Mouse (Mus musculus) lung, embryonic 14.5 days (tissue): Measurements from ENCODE around the gene Olfr373. TPM values are rescaled to one million over a fixed set of nuclear protein-coding genes. Genes with fewer than 3 reads are reported as not detected.

ENCODE experiments used
- ATAC-seq: fragments of 200-750 bp; cut with Nextera tagmentation; 2 replicates; pipeline ENCODE4 v1.8.0; 2017; ENCODE audit warnings: mild to moderate bottlenecking, moderate TSS enrichment, moderate library complexity; ENCODE audit not compliant: insufficient read depth
- DNase-seq: peaks from one replicate; pipeline ENCODE4 v3.0.0-alpha.2; 2015
- H3K27ac ChIP-seq: fragments of 300-500 bp; sonication (generic); 2 replicates; pipeline ENCODE4 v1.5.1; 2014; ENCODE audit warnings: low read depth, mild to moderate bottlenecking, moderate library complexity
- H3K27me3 ChIP-seq: fragments of 300-500 bp; sonication (generic); 2 replicates; pipeline ENCODE4 v1.6.1; 2014; ENCODE audit warnings: low read length, control low read depth; ENCODE audit not compliant: insufficient read depth
- H3K36me3 ChIP-seq: fragments of 300-500 bp; sonication (generic); 2 replicates; pipeline ENCODE4 v1.6.1; 2014; ENCODE audit warnings: control low read depth; ENCODE audit not compliant: insufficient read depth
- H3K4me1 ChIP-seq: fragments of 300-500 bp; sonication (generic); 2 replicates; pipeline ENCODE4 v1.6.1; 2014; ENCODE audit warnings: antibody characterized with exemption, control low read depth; ENCODE audit not compliant: insufficient read depth
- H3K4me2 ChIP-seq: fragments of 300-500 bp; sonication (generic); 2 replicates; pipeline ENCODE4 v1.6.1; 2014; ENCODE audit warnings: mild to moderate bottlenecking
- H3K4me3 ChIP-seq: fragments of 300-500 bp; sonication (generic); 2 replicates; pipeline ENCODE4 v1.5.1; 2014; ENCODE audit warnings: low read depth, low read length
- H3K9ac ChIP-seq: fragments of 300-500 bp; sonication (generic); 2 replicates; pipeline ENCODE4 v1.6.1; 2014
- H3K9me3 ChIP-seq: fragments of 300-500 bp; sonication (generic); 2 replicates; pipeline ENCODE4 v1.6.1; 2016; ENCODE audit warnings: low read depth, low read length, control low read depth
- CTCF ChIP-seq: IDR thresholded peaks from 2 replicates; pipeline ENCODE4 v1.5.1; 2016; ENCODE audit warnings: antibody characterized with exemption, low read depth
- WGBS: fragments of 180-500 bp; shearing (Covaris S2); extraction: QIAGEN DNeasy Blood & Tissue Kit; methylation state at CpG from one replicate; pipeline ENCODE4 v1.1.7; 2014; 5-methylcytosine and 5-hydroxymethylcytosine counted together
- polyA plus RNA-seq: library from polyadenylated mRNA; unstranded; fragments of >200 nt; fragmentation: Nextera tagmentation; extraction: Ambion mirVana; gene quantifications from 2 replicates; pipeline ENCODE4 v1.2.1, GENCODE M21; 2014

Gene Olfr373
- polyA plus RNA-seq, 1 experiment from 2014 or later = not detected

DNA sequence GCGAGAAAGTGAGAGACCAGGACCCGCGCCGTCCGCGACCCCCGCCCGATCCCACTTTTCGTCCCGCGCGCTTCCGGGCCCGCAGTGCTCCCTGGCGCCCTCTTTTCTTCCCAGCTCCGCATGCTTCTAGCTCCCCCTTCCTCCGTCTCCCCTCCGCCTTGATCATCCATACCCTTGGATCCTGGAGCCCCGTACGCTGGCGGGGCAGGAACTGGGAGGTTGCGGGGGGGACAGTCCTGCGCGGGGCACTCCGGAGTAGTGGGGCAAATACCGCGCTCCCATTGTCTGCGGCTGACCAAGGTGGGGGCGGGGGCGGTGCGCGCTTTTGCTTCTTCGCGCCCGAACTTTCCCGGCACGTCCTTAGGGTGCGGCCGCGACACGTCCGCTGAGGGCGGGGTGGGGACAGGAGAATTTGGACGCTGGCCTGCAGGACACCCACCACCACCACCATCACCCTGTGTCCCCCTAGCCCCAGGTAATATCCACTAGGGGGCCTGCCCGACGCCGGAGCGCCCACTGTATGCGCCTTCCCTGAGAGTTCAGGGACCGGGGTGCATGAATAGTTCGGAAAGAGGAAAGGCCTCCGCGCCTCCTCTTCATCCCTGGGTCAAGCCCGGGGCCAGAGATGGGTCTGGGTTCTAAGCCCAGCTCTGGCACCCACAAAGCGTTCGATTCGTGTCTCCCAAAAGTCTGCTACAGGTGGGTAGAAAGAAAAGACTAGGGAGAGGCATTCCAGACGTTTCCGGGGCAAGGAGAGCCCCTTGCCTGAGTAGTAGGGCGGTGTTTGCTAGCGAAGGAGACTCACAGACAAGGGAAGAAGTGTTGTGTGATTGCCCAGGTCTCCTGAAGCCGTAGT is 52.7 kb downstream of the Olfr373 start:
- DNase-seq (peak; percentile 69), ATAC-seq (peak; percentile 30)
- WGBS = under 1% methylated on average over 60 of the region's 62 CpGs
- peaks cover 5% of the 10 kb centered on the region; the same call in 1 of the 2 replicates for H3K4me1 ChIP-seq
- H3K27me3 ChIP-seq = no peaks in the 10 kb centered on the region
- peak; percentile 55 for TF ChIP-seq CTCF
- H3K4me2 ChIP-seq = peak overlapping the region; percentile 80
- peak overlapping the region; percentile 92 for H3K4me3 ChIP-seq
- H3K27ac ChIP-seq = peak overlapping the region; percentile 100
- H3K36me3 ChIP-seq = peaks cover 31% of the 10 kb centered on the region
- peak overlapping the region; percentile 96 for H3K9ac ChIP-seq
- no peaks in the 10 kb centered on the region for H3K9me3 ChIP-seq

DNA sequence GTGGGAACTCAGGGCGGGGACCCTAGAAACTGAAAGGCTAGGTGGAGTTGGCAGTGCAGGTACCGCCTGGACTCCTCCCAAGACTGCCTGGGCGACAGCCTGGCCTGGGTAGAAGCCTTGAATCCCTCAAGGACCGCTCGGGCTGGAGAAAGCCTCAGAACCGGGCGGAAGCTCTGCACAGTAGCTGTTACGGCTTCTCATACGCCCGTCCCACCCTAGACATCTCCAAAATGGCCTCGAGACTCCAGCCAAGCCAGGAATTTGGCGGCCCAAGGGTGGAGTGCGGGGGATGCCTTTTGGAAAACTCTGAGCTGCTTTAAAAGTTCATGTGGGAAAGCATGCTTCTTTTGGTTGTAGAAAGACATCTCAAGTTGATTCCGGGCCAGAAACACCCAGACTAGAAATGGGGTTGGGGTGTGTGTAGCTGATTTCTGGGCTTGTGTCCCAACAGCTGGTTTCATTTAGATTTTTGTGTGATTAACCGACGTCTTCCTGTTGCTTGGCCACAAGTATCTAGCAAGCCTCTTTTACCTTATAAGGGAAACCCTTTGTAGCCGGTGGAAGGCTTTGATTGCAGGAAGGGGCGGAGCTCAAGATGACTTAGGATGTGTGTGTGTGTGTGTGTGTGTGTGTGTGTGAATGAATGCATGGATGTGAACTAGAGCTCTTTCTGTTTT is 53.5 kb downstream of the Olfr373 start:
- WGBS = under 1% methylated on average over 18 of the region's 18 CpGs
- H3K4me3 ChIP-seq = peak overlapping the region; percentile 92
- no peaks in the 10 kb centered on the region for H3K9me3 ChIP-seq
- H3K4me1 ChIP-seq = peaks cover 5% of the 10 kb centered on the region; the same call in 1 of the 2 replicates
- H3K4me2 ChIP-seq = peak overlapping the region; percentile 80
- H3K36me3 ChIP-seq = peaks cover 38% of the 10 kb centered on the region
- H3K27ac ChIP-seq = peak overlapping the region; percentile 100
- DNase-seq (peak; percentile 97), ATAC-seq (peak; percentile 78)
- no peak for TF ChIP-seq CTCF
- H3K27me3 ChIP-seq = no peaks in the 10 kb centered on the region
- H3K9ac ChIP-seq = peak overlapping the region; percentile 96

GRCm38 (mm10) chr8:72137431-72137830 is 54.5 kb downstream of the Olfr373 start:
- no peak for TF ChIP-seq CTCF
- peak overlapping the region; percentile 80 for H3K4me2 ChIP-seq
- H3K36me3 ChIP-seq = peaks cover 48% of the 10 kb centered on the region
- WGBS = 87% methylated on average over 2 of the region's 2 CpGs
- ATAC-seq (no peak), DNase-seq (no peak)
- H3K4me3 ChIP-seq = peak overlapping the region; percentile 92; the same call in 1 of the 2 replicates
- no peaks in the 10 kb centered on the region for H3K9me3 ChIP-seq
- no peaks in the 10 kb centered on the region for H3K27me3 ChIP-seq
- peak overlapping the region; percentile 100 for H3K27ac ChIP-seq
- peaks cover 5% of the 10 kb centered on the region; the same call in 1 of the 2 replicates for H3K4me1 ChIP-seq
- no peak overlapping the region for H3K9ac ChIP-seq

DNA sequence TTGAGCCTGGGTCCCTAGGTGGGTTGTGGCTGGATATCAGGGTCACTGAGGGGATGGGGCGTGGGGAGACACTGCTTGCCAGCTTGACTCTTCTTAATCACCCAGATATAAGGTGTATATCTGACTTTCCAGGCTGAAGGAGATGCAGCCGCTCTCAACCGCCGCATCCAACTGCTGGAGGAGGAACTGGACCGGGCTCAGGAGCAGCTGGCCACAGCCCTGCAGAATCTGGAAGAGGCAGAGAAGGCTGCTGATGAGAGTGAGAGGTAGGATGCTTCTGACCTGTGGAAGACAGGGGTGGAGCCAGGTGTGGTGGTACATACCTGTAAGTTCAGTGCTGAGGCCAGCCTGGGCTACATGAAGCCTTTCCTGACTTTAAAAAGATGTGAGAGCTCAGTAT is 55.5 kb downstream of the Olfr373 start:
- 95% methylated on average over 5 of the region's 5 CpGs for WGBS
- Histone ChIP-seq H3K9ac (no peak overlapping the region), H3K4me3 (no peak overlapping the region), H3K4me1 (peaks cover 5% of the 10 kb centered on the region; the same call in 1 of the 2 replicates), H3K4me2 (no peak overlapping the region), H3K27ac (no peak overlapping the region), H3K27me3 (no peaks in the 10 kb centered on the region), H3K36me3 (peaks cover 58% of the 10 kb centered on the region), H3K9me3 (no peaks in the 10 kb centered on the region)
- ATAC-seq (no peak), DNase-seq (no peak)
- no peak for TF ChIP-seq CTCF

DNA sequence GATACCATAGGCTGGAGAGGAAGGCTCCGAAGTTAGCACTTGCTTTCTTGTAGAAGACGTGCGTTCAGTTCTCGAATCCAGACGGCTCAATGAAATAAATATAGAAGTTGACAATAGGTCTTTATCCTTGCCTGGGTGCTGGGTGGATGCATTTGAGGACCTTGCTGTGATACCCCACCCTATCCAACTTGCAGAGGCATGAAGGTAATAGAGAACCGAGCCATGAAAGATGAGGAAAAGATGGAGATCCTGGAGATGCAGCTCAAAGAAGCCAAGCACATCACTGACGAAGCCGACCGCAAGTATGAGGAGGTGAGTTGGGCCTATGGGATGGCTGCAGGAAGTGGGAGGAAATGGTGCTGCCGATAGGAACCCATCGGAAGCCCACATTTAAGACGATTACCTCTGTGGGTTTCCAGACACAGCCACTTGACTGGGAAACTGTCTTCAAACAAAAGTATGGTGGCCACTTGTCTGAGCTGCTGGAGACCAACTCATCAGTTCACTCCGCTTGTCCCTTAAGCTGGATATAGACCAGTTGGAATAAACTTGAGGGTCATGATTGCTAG is 60.4 kb downstream of the Olfr373 start:
- H3K4me3 ChIP-seq = no peak overlapping the region
- H3K4me1 ChIP-seq = no peaks in the 10 kb centered on the region
- ATAC-seq = no peak
- no peak for TF ChIP-seq CTCF
- no peak for DNase-seq
- no peak overlapping the region for H3K9ac ChIP-seq
- no peak overlapping the region for H3K27ac ChIP-seq
- H3K4me2 ChIP-seq = no peak overlapping the region
- H3K9me3 ChIP-seq = no peaks in the 10 kb centered on the region
- peaks cover 99% of the 10 kb centered on the region for H3K36me3 ChIP-seq
- H3K27me3 ChIP-seq = no peaks in the 10 kb centered on the region
- 91% methylated on average over 13 of the region's 13 CpGs for WGBS

DNA sequence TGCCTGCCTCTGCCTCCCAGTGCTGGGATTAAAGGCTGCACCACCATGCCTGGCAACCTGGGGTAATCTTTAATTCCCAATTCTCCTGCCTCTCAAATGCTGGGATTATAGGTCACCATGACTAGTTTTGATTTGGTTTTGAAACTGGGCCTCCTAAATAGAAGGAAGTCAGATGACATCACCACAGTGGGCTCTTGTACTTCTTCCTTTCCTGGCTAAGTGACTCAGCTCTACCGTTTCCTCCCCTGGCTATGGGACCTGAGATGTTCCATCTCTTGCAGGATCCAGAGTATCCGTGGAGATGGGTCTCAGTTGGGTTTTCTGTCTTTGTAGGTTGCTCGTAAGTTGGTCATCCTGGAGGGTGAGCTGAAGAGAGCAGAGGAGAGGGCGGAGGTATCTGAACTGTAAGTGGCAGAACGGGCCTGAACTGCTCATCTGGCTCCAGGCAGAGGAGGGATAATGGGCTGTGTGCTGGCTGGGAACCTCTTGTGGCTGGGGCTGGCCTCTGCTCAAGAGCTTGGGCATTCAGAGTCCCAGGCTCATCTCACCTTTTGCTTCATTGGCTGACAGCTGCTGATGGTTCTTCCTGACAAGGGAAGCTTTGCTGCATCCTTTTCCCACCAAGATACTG is 61.5 kb downstream of the Olfr373 start:
- Histone ChIP-seq H3K27me3 (no peaks in the 10 kb centered on the region), H3K9ac (no peak overlapping the region), H3K36me3 (peaks cover 96% of the 10 kb centered on the region), H3K4me3 (no peak overlapping the region), H3K27ac (no peak overlapping the region), H3K4me1 (no peaks in the 10 kb centered on the region), H3K4me2 (no peak overlapping the region), H3K9me3 (no peaks in the 10 kb centered on the region)
- ATAC-seq (no peak), DNase-seq (no peak)
- WGBS = 84% methylated on average over 5 of the region's 5 CpGs
- no peak for TF ChIP-seq CTCF
